Mouse (Mus musculus): ENCODE results near the gene Pdk4. TPM values are rescaled to one million over a fixed set of nuclear protein-coding genes. Genes with fewer than 3 reads are reported as not detected.

Pdk4 gene
- 0.80 and 1.4 TPM in 2 replicates for polyA plus RNA-seq (2014; fragmentation: Nextera tagmentation; extraction: Ambion mirVana)

DNA sequence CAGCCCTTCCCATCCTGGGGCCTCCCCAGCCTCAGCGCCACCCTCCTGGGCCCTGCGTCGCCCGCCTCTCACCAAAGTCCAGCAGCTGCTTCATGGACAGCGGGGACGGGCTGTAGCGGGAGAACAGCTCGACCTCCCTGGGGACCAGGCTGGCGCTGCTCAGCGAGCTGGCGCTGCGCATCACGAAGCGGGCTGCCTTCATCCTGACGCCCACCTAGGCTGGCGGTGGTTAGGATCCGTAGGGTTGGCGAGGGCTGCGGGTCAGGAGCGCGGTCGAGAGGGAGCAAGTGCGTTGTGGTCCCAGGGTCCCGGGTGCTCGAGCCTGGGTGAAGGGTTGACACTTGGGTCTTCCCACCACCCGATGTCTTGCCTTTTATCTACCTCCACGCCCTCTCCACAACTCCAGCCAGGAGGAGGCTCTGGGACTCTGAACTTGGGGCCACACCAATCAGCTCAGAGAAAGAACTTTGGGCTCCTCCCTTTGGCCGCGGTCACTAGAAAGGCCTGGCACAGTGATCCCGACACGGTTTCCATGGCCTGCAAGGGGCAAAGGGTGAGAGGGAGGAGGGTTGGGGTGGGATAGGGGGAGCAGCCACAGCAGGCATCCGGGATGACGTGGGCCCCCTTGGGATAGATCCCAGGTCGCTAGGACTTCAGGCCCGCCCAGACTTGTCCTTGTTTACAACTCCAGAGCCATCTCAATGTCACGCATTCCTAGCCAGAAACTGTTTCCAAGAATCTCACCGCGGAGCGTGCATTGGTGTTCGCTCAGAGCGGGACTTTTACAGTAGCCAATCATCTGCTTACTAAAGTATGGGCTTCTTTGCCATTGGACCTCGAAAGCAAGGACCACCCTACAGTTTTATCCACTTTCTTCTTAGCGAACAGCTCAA is at the start of gene Pdk4:
Gene Pdk4 (minus strand): TSS at position 349 of the 893 bp plus-strand sequence.
- H3K4me2 ChIP-seq (ENCODE audit: low read depth, low read length, severe bottlenecking), result peak within 1 kb of the TSS; percentile 94
- no peaks in the 10 kb centered on the region for H3K9me3 ChIP-seq (ENCODE audit: control insufficient read depth, low read length)
- H3K36me3 ChIP-seq (ENCODE audit: control insufficient read depth, insufficient read depth, low read length), result no peaks in the 10 kb centered on the region
- peak within 1 kb of the TSS; percentile 43 for H3K4me3 ChIP-seq (ENCODE audit: low read depth, low read length)
- DNase-seq (ENCODE audit: low spot score) (peak; percentile 69), ATAC-seq (replicated peaks; ENCODE audit: low FRiP score) (peak; percentile 88)
- 2% methylated on average over 42 of the region's 43 CpGs for WGBS
- H3K27ac ChIP-seq (ENCODE audit: low read depth, low read length), result no peak within 1 kb of the TSS
- H3K27me3 ChIP-seq (ENCODE audit: control insufficient read depth, insufficient read depth, low read length), result no peaks in the 10 kb centered on the region
- peak within 1 kb of the TSS; percentile 61 for H3K9ac ChIP-seq (ENCODE audit: low read length)
- H3K4me1 ChIP-seq (replicated peaks; ENCODE audit: control insufficient read depth, insufficient read depth, low read length), result peaks cover 4% of the 10 kb centered on the region; the same call in 1 of the 2 replicates

DNA sequence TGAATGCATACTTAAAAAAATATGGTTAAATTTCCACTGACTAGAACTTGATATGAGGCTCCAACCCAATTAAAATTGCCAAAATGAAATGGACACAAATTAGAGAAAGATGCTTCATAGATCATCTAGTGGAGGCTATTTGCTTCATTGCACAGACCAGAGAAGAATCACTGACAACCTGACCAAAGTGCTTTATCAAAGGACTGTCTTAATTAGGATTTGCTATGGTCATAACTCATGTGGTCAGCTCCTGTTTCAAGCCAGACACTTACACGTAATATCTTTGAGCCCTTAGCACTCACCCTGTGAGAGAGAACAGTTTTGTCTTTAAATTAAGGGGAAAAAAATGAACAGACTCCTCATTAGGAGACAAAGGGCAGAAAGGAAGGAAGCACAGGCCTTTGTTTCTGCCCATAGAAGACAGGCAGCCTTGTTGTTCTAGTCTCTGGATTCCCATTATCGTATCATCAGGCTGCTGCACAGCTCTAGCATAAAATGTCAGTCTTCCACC is 41.8 kb upstream of the Pdk4 start:
- ATAC-seq (replicated peaks; ENCODE audit: low FRiP score) (no peak), DNase-seq (ENCODE audit: low spot score) (no peak)
- H3K9me3 ChIP-seq (ENCODE audit: control insufficient read depth, low read length), result no peaks in the 10 kb centered on the region
- H3K4me1 ChIP-seq (replicated peaks; ENCODE audit: control insufficient read depth, insufficient read depth, low read length), result no peaks in the 10 kb centered on the region
- no peak overlapping the region for H3K4me3 ChIP-seq (ENCODE audit: low read depth, low read length)
- H3K27ac ChIP-seq (ENCODE audit: low read depth, low read length), result no peak overlapping the region
- H3K27me3 ChIP-seq (ENCODE audit: control insufficient read depth, insufficient read depth, low read length), result no peaks in the 10 kb centered on the region
- whole genome bisulfite sequencing, result 44% methylated on average over 2 of the region's 2 CpGs
- no peaks in the 10 kb centered on the region for H3K36me3 ChIP-seq (ENCODE audit: control insufficient read depth, insufficient read depth, low read length)
- H3K4me2 ChIP-seq (ENCODE audit: low read depth, low read length, severe bottlenecking), result no peak overlapping the region
- H3K9ac ChIP-seq (ENCODE audit: low read length), result no peak overlapping the region

DNA sequence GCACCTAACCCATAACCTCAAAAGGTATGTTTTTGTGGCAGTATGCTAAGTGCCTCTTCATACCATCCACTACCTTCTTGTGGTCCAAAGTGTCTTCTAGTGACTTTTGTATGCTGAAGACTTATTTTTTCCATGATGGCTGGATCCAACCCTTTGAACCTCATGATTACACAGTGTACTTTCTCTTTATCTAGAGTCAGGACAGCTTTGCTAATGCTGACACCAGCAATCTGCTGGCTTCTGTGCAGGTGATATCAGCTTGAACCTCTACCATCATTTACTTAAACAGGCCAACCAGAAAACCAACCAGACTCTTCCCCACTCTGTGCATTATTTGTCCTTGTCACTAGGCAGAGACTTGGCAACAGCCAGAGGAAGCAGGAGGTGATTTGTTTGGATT is 39.6 kb upstream of the Pdk4 start:
- H3K4me3 ChIP-seq (ENCODE audit: low read depth, low read length), result no peak overlapping the region
- DNase-seq (ENCODE audit: low spot score) (no peak), ATAC-seq (replicated peaks; ENCODE audit: low FRiP score) (no peak)
- no peaks in the 10 kb centered on the region for H3K9me3 ChIP-seq (ENCODE audit: control insufficient read depth, low read length)
- H3K4me2 ChIP-seq (ENCODE audit: low read depth, low read length, severe bottlenecking), result no peak overlapping the region
- no peak overlapping the region for H3K27ac ChIP-seq (ENCODE audit: low read depth, low read length)
- H3K27me3 ChIP-seq (ENCODE audit: control insufficient read depth, insufficient read depth, low read length), result no peaks in the 10 kb centered on the region
- no peaks in the 10 kb centered on the region for H3K4me1 ChIP-seq (replicated peaks; ENCODE audit: control insufficient read depth, insufficient read depth, low read length)
- H3K9ac ChIP-seq (ENCODE audit: low read length), result no peak overlapping the region
- H3K36me3 ChIP-seq (ENCODE audit: control insufficient read depth, insufficient read depth, low read length), result no peaks in the 10 kb centered on the region

DNA sequence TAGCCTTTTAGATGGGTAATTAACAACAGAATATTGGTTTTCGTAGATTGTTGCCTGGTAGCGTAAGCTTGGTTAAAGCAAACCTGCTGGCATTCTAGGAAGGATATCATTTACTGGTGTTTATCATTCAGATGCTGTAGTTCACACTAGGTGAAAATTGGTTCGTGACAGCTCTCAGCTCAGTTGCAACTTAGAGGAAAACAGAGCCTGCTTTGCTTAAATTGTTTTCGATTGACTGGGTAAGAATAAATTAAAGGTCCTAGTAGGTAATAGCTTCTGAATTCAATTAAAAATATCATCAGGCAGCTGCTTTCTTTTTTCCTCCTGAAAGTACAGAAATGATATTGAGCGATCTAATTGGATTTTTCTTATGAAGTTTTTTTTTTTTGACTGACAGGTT is 21.0 kb upstream of the Pdk4 start:
- ATAC-seq (replicated peaks; ENCODE audit: low FRiP score) (no peak), DNase-seq (ENCODE audit: low spot score) (no peak)
- 0 out of 2 replicates have a peak, but pooled peaks cover 2% of the 10 kb centered on the region for H3K4me1 ChIP-seq (replicated peaks; ENCODE audit: control insufficient read depth, insufficient read depth, low read length)
- no peaks in the 10 kb centered on the region for H3K9me3 ChIP-seq (ENCODE audit: control insufficient read depth, low read length)
- no peak overlapping the region for H3K4me3 ChIP-seq (ENCODE audit: low read depth, low read length)
- no peaks in the 10 kb centered on the region for H3K27me3 ChIP-seq (ENCODE audit: control insufficient read depth, insufficient read depth, low read length)
- WGBS, result 67% methylated on average over 5 of the region's 5 CpGs
- no peak overlapping the region for H3K4me2 ChIP-seq (ENCODE audit: low read depth, low read length, severe bottlenecking)
- no peak overlapping the region for H3K9ac ChIP-seq (ENCODE audit: low read length)
- no peak overlapping the region for H3K27ac ChIP-seq (ENCODE audit: low read depth, low read length)
- no peaks in the 10 kb centered on the region for H3K36me3 ChIP-seq (ENCODE audit: control insufficient read depth, insufficient read depth, low read length)

DNA sequence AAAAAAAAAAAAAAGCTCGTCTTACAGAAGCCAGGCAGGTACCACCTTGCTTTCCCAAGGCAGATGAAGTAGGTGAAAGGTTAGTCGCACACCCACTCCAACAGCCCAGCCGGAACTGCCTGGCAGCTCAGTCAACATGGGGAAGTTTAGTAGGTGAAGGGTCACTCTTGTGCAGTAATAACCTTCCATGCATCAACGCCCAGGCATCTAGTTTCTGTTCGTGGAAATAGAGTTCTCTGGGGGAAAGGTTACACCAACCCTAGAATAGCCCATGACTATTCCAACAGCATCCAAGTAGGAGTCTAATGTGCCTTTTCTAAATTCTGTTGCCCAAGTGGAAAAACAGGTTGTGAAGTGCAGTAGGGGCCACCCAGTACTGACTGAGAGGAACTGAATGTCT is 13.6 kb upstream of the Pdk4 start:
- Histone ChIP-seq H3K36me3 (ENCODE audit: control insufficient read depth, insufficient read depth, low read length) (no peaks in the 10 kb centered on the region), H3K9ac (ENCODE audit: low read length) (no peak overlapping the region), H3K9me3 (ENCODE audit: control insufficient read depth, low read length) (no peaks in the 10 kb centered on the region), H3K27ac (ENCODE audit: low read depth, low read length) (no peak overlapping the region), H3K4me1 (replicated peaks; ENCODE audit: control insufficient read depth, insufficient read depth, low read length) (no peaks in the 10 kb centered on the region), H3K27me3 (ENCODE audit: control insufficient read depth, insufficient read depth, low read length) (no peaks in the 10 kb centered on the region), H3K4me3 (ENCODE audit: low read depth, low read length) (no peak overlapping the region), H3K4me2 (ENCODE audit: low read depth, low read length, severe bottlenecking) (no peak overlapping the region)
- DNase-seq (ENCODE audit: low spot score) (no peak), ATAC-seq (replicated peaks; ENCODE audit: low FRiP score) (no peak)
- WGBS, result 64% methylated on average over 5 of the region's 5 CpGs

DNA sequence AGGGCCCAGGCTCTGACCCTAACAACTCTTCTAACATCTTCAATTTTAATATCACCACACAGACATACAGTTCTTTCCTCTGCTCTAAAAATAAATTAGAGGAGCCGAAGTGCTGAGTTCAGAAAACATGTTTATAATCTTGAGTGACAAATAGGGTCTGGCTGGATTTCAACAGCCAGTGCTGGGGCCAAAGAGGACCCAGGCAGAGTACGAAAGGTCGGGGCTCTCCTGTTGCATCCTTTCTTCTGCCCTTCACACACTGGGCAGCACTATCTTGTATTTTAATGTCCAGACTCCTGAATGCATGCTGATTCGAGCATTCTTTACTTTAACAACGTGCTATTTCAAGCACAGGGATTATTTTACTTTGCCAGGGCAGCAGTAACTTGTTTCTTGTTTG is 13.2 kb upstream of the Pdk4 start:
- H3K9ac ChIP-seq (ENCODE audit: low read length), result no peak overlapping the region
- H3K27me3 ChIP-seq (ENCODE audit: control insufficient read depth, insufficient read depth, low read length), result no peaks in the 10 kb centered on the region
- DNase-seq (ENCODE audit: low spot score), result no peak
- no peak for ATAC-seq (replicated peaks; ENCODE audit: low FRiP score)
- no peaks in the 10 kb centered on the region for H3K4me1 ChIP-seq (replicated peaks; ENCODE audit: control insufficient read depth, insufficient read depth, low read length)
- no peaks in the 10 kb centered on the region for H3K36me3 ChIP-seq (ENCODE audit: control insufficient read depth, insufficient read depth, low read length)
- 69% methylated on average over 5 of the region's 5 CpGs for WGBS
- no peak overlapping the region for H3K27ac ChIP-seq (ENCODE audit: low read depth, low read length)
- no peak overlapping the region for H3K4me3 ChIP-seq (ENCODE audit: low read depth, low read length)
- no peak overlapping the region for H3K4me2 ChIP-seq (ENCODE audit: low read depth, low read length, severe bottlenecking)
- H3K9me3 ChIP-seq (ENCODE audit: control insufficient read depth, low read length), result no peaks in the 10 kb centered on the region

DNA sequence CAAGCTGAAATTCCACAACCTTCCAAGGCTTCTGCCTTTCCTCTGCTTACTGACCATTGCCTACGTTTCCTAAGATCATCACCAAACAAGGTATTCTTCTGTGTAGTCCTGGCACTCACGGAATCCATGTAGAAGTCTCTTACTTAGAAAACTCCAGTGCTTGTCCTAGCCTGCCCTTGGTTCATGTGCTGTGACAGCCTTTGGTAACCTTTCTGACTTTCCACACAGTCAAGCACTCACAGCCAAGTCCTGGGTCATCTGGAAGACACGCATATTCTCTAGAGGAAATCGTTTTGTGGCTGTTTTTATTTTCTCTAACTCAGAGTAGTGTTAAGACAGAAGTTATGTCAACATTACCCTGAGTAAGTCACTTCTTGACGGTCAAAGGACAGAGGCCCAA is 11.7 kb upstream of the Pdk4 start:
- Histone ChIP-seq H3K9ac (ENCODE audit: low read length) (no peak overlapping the region), H3K27me3 (ENCODE audit: control insufficient read depth, insufficient read depth, low read length) (no peaks in the 10 kb centered on the region), H3K4me2 (ENCODE audit: low read depth, low read length, severe bottlenecking) (no peak overlapping the region), H3K27ac (ENCODE audit: low read depth, low read length) (no peak overlapping the region), H3K4me1 (replicated peaks; ENCODE audit: control insufficient read depth, insufficient read depth, low read length) (no peaks in the 10 kb centered on the region), H3K9me3 (ENCODE audit: control insufficient read depth, low read length) (no peaks in the 10 kb centered on the region), H3K4me3 (ENCODE audit: low read depth, low read length) (no peak overlapping the region), H3K36me3 (ENCODE audit: control insufficient read depth, insufficient read depth, low read length) (no peaks in the 10 kb centered on the region)
- DNase-seq (ENCODE audit: low spot score) (no peak), ATAC-seq (replicated peaks; ENCODE audit: low FRiP score) (no peak)
- WGBS, result 90% methylated on average over 5 of the region's 5 CpGs

DNA sequence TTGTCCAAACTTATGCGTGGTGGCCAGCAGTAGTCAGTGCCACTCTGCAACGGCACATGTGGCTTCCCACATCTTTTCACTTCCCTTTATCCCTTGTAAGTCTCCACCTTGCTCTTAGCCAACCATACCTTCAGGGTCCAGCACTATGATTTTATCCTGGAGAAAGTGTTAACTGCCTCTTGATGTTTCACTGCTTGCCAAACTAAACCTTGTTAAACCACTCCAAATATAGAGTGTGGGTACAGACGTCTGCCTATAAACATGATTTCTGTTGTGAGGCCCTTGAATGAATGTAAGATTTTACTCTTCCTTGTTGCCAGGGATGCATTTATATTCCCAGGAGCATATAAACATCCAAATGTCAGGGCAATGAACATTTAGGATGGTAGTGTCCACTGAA is 10.2 kb upstream of the Pdk4 start:
- no peak overlapping the region for H3K4me3 ChIP-seq (ENCODE audit: low read depth, low read length)
- WGBS, result 96% methylated on average over 3 of the region's 3 CpGs
- no peak overlapping the region for H3K27ac ChIP-seq (ENCODE audit: low read depth, low read length)
- H3K36me3 ChIP-seq (ENCODE audit: control insufficient read depth, insufficient read depth, low read length), result no peaks in the 10 kb centered on the region
- ATAC-seq (replicated peaks; ENCODE audit: low FRiP score), result no peak
- H3K4me1 ChIP-seq (replicated peaks; ENCODE audit: control insufficient read depth, insufficient read depth, low read length), result no peaks in the 10 kb centered on the region
- no peaks in the 10 kb centered on the region for H3K27me3 ChIP-seq (ENCODE audit: control insufficient read depth, insufficient read depth, low read length)
- H3K4me2 ChIP-seq (ENCODE audit: low read depth, low read length, severe bottlenecking), result no peak overlapping the region
- H3K9ac ChIP-seq (ENCODE audit: low read length), result no peak overlapping the region
- H3K9me3 ChIP-seq (ENCODE audit: control insufficient read depth, low read length), result no peaks in the 10 kb centered on the region
- no peak for DNase-seq (ENCODE audit: low spot score)

DNA sequence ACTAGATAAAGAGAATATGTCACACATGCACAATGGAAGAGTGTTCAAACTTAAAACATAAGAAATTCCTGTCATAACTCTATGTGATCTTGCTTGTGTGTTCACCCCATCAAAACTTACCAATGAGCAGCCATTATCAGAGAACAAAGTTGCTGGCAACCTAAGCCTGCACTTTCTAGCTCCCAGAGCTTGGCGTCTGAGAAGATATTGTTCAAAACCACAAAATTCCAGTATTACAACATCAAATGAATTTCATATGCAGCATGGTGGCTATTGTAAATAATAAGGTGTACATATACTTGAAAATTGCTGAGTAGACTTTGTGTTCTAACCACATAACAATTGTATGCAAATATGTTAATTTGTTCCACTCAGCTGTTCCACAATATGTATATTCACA is 6.7 kb upstream of the Pdk4 start:
- H3K4me1 ChIP-seq (replicated peaks; ENCODE audit: control insufficient read depth, insufficient read depth, low read length), result no peaks in the 10 kb centered on the region
- no peaks in the 10 kb centered on the region for H3K9me3 ChIP-seq (ENCODE audit: control insufficient read depth, low read length)
- no peak overlapping the region for H3K4me2 ChIP-seq (ENCODE audit: low read depth, low read length, severe bottlenecking)
- no peak for DNase-seq (ENCODE audit: low spot score)
- no peak for ATAC-seq (replicated peaks; ENCODE audit: low FRiP score)
- no peak overlapping the region for H3K9ac ChIP-seq (ENCODE audit: low read length)
- H3K36me3 ChIP-seq (ENCODE audit: control insufficient read depth, insufficient read depth, low read length), result no peaks in the 10 kb centered on the region
- 88% methylated on average over 1 of the region's 1 CpGs for WGBS
- H3K27me3 ChIP-seq (ENCODE audit: control insufficient read depth, insufficient read depth, low read length), result no peaks in the 10 kb centered on the region
- no peak overlapping the region for H3K4me3 ChIP-seq (ENCODE audit: low read depth, low read length)
- H3K27ac ChIP-seq (ENCODE audit: low read depth, low read length), result no peak overlapping the region
